Mouse (Mus musculus): Measurements from ENCODE around the gene Slco4a1. TPM values are rescaled to one million over a fixed set of nuclear protein-coding genes. Genes with fewer than 3 reads are reported as not detected.
A peak's percentile ranks its signal among the peaks of the same experiment; 100 is the strongest.

Slco4a1 gene
- total and polyA plus RNA-seq, 2 experiments from 2014 or later, result 1.6 to 1.8 TPM

DNA sequence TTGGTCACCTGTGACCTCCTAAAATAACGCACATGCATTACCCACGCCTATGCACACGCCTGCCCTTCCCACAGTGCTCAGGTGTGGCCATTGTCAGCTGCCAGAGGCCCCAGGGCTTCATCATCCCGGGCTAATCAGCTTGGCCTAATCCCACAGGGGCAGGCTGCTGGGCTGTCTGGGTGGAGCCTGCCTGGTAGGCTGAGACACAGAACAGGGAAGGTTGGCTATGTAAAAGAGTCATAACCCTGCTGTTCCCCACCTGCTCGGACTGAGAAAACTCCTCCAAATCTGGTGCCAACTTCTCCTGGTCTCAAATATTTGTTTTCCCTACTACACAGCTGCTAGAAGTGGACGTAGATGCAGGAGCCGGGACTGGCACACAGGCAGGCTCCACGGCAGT lies 4.8 kb downstream of the Slco4a1 start:
- H3K9ac ChIP-seq, result no peak overlapping the region

DNA sequence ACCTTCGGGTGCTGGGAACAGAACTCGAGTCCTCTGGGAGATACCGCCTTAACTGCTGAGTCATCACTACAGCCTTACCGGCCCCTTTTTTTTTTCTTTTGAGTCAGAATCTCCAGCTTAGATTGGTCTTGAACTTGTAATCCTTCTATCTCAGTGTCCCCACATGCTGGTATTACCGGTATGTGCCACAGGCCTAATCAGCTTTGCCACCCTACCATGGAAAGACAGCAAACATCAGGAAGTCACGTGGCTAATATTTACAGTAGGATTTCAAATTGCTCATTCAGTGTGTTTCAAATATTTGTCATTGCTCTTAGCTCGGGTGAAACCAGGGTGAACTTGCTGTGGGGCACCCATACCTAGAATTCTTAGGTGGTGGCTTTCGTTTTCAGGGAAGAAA lies 6.5 kb downstream of the Slco4a1 start:
- DNase-seq, result no peak
- ATAC-seq, result no peak
- Histone ChIP-seq H3K27me3 (ENCODE audit: insufficient read depth, low read length) (no peaks in the 10 kb centered on the region), H3K4me1 (ENCODE audit: insufficient read depth) (no peaks in the 10 kb centered on the region), H3K4me2 (ENCODE audit: low read depth) (no peak overlapping the region), H3K9ac (no peak overlapping the region), H3K4me3 (ENCODE audit: low read depth, low read length) (no peak overlapping the region), H3K9me3 (ENCODE audit: low read length) (no peaks in the 10 kb centered on the region), H3K27ac (ENCODE audit: low read depth, low read length) (no peak overlapping the region), H3K36me3 (ENCODE audit: insufficient read depth) (no peaks in the 10 kb centered on the region)
- TF ChIP-seq CTCF (IDR thresholded peaks at IDR 0.05; ENCODE audit: low read depth), result no peak
- WGBS, result 87% methylated on average over 8 of the region's 8 CpGs

More for the DNA sequence above, 4.8 kb downstream of the Slco4a1 start:
- DNase-seq, result no peak
- no peaks in the 10 kb centered on the region for H3K9me3 ChIP-seq (ENCODE audit: low read length)
- WGBS, result 59% methylated on average over 8 of the region's 8 CpGs
- no peak overlapping the region for H3K27ac ChIP-seq (ENCODE audit: low read depth, low read length)
- no peaks in the 10 kb centered on the region for H3K27me3 ChIP-seq (ENCODE audit: insufficient read depth, low read length)
- ATAC-seq, result no peak
- no peaks in the 10 kb centered on the region for H3K4me1 ChIP-seq (ENCODE audit: insufficient read depth)
- TF ChIP-seq CTCF (IDR thresholded peaks at IDR 0.05; ENCODE audit: low read depth), result no peak
- no peaks in the 10 kb centered on the region for H3K36me3 ChIP-seq (ENCODE audit: insufficient read depth)
- no peak overlapping the region for H3K4me2 ChIP-seq (ENCODE audit: low read depth)
- H3K4me3 ChIP-seq (ENCODE audit: low read depth, low read length), result no peak overlapping the region

GRCm38 (mm10) chr2:180466505-180466904 lies 10.5 kb downstream of the Slco4a1 start:
- Histone ChIP-seq H3K36me3 (ENCODE audit: insufficient read depth) (no peaks in the 10 kb centered on the region; the same call in 1 of the 2 replicates), H3K27me3 (ENCODE audit: insufficient read depth, low read length) (no peaks in the 10 kb centered on the region), H3K9ac (no peak overlapping the region), H3K4me3 (ENCODE audit: low read depth, low read length) (no peak overlapping the region), H3K9me3 (ENCODE audit: low read length) (no peaks in the 10 kb centered on the region), H3K4me2 (ENCODE audit: low read depth) (no peak overlapping the region), H3K27ac (ENCODE audit: low read depth, low read length) (no peak overlapping the region), H3K4me1 (ENCODE audit: insufficient read depth) (no peaks in the 10 kb centered on the region)
- 78% methylated on average over 7 of the region's 7 CpGs for WGBS
- no peak for TF ChIP-seq CTCF (IDR thresholded peaks at IDR 0.05; ENCODE audit: low read depth)
- DNase-seq (no peak), ATAC-seq (no peak)

- Histone ChIP-seq H3K4me3 (ENCODE audit: low read depth, low read length) (no peak overlapping the region), H3K9ac (no peak overlapping the region), H3K36me3 (ENCODE audit: insufficient read depth) (no peaks in the 10 kb centered on the region; the same call in 1 of the 2 replicates), H3K27ac (ENCODE audit: low read depth, low read length) (no peak overlapping the region), H3K4me1 (ENCODE audit: insufficient read depth) (no peaks in the 10 kb centered on the region), H3K9me3 (ENCODE audit: low read length) (no peaks in the 10 kb centered on the region), H3K4me2 (ENCODE audit: low read depth) (no peak overlapping the region), H3K27me3 (ENCODE audit: insufficient read depth, low read length) (no peaks in the 10 kb centered on the region)
- ATAC-seq, result no peak
- TF ChIP-seq CTCF (IDR thresholded peaks at IDR 0.05; ENCODE audit: low read depth), result no peak
- 93% methylated on average over 8 of the region's 8 CpGs for WGBS
- DNase-seq, result no peak
These were observed 12.8 kb downstream of the Slco4a1 start for GRCm38 (mm10) chr2:180468871-180469270.

DNA sequence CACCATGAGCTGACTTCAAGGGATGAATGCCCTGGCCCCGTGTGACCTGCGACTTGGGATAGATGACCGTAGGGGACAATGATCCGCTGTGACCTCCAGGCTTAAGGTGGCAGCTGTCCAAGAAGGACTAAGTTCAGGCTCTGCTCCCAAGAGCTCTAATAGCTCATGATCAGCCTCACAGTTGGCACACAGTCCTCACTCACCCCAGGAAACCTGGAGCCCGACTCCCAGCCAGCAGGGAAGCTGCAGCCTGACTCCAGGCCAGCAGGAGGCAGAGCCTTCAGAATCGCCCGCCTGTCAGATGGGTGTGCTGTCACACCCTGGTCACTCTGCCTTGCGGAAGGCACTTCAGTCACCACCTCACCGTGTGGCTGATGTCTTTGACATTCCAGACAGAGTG lies 13.7 kb downstream of the Slco4a1 start:
- H3K9me3 ChIP-seq (ENCODE audit: low read length), result no peaks in the 10 kb centered on the region
- TF ChIP-seq CTCF (IDR thresholded peaks at IDR 0.05; ENCODE audit: low read depth), result peak; percentile 10; the same call in 1 of the 2 replicates
- no peak overlapping the region for H3K9ac ChIP-seq
- H3K4me3 ChIP-seq (ENCODE audit: low read depth, low read length), result no peak overlapping the region
- no peak for DNase-seq
- no peak overlapping the region for H3K27ac ChIP-seq (ENCODE audit: low read depth, low read length)
- no peaks in the 10 kb centered on the region; the same call in 1 of the 2 replicates for H3K36me3 ChIP-seq (ENCODE audit: insufficient read depth)
- no peaks in the 10 kb centered on the region for H3K4me1 ChIP-seq (ENCODE audit: insufficient read depth)
- H3K4me2 ChIP-seq (ENCODE audit: low read depth), result no peak overlapping the region
- no peak for ATAC-seq
- WGBS, result 70% methylated on average over 9 of the region's 9 CpGs
- H3K27me3 ChIP-seq (ENCODE audit: insufficient read depth, low read length), result no peaks in the 10 kb centered on the region

DNA sequence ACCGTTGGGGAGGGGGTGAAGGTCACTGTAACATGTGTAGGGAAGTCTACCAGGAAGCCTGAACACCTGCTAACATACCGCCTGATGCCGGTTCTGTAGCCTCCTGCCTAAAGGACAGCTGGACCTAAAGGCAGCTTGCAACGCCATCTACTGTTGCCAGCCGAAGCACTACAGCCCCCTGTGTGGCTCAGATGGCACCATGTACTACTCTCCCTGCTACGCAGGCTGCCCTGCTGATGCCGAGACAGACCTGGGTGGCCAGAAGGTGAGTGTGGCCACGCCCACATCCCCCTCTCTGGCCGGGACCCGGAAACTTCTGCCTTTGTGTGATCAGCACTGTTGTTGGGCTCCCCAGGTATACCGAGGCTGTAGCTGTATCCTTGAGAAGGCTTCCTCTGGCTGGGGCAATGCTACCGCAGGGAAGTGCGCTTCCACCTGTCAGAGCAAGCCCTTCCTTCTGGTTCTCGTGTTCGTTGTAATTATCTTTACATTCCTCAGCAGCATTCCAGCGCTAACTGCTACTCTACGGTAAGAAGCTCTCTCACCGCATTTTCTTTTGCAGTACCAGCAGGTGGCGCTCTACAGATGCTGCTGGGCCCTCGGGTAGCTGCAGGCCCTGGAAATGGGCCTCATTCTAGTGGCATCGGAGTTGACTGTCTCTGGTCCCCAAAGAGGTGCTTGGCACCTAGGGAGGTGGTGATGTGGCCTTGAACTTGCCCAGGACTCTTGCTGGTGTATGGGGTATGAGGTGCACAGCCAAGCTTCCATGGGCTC lies 16.4 kb downstream of the Slco4a1 start:
- peak; percentile 87 for TF ChIP-seq CTCF (IDR thresholded peaks at IDR 0.05; ENCODE audit: low read depth)
- WGBS, result 6% methylated on average over 21 of the region's 21 CpGs

DNA sequence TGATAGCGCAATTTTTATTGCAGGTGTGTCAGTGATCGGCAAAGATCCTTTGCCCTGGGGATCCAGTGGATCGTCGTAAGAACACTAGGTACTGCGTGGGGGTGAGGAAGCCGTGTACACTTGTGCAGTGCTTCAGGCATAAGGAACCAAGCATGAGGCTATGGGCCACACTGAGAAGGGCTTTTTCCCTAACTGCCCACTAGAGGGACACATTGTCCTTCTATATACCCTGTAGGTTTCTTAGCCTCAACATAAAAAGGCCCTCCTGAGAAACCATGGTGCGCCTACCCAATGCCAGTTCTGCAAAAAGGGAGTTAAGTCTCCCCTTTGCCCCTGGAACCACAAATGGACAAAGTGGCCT lies 17.0 kb downstream of the Slco4a1 start:
- H3K4me3 ChIP-seq (ENCODE audit: low read depth, low read length), result no peak overlapping the region
- no peak overlapping the region for H3K4me2 ChIP-seq (ENCODE audit: low read depth)
- peak; percentile 93 for ATAC-seq
- no peak overlapping the region for H3K27ac ChIP-seq (ENCODE audit: low read depth, low read length)
- H3K27me3 ChIP-seq (ENCODE audit: insufficient read depth, low read length), result no peaks in the 10 kb centered on the region
- H3K9me3 ChIP-seq (ENCODE audit: low read length), result no peaks in the 10 kb centered on the region
- WGBS, result 28% methylated on average over 7 of the region's 7 CpGs
- peak; percentile 90 for DNase-seq
- H3K9ac ChIP-seq, result no peak overlapping the region
- H3K4me1 ChIP-seq (ENCODE audit: insufficient read depth), result no peaks in the 10 kb centered on the region
- TF ChIP-seq CTCF (IDR thresholded peaks at IDR 0.05; ENCODE audit: low read depth), result peak; percentile 79
- no peaks in the 10 kb centered on the region; the same call in 1 of the 2 replicates for H3K36me3 ChIP-seq (ENCODE audit: insufficient read depth)

More for the DNA sequence above, 16.4 kb downstream of the Slco4a1 start:
- Histone ChIP-seq H3K27me3 (ENCODE audit: insufficient read depth, low read length) (no peaks in the 10 kb centered on the region), H3K36me3 (ENCODE audit: insufficient read depth) (no peaks in the 10 kb centered on the region; the same call in 1 of the 2 replicates), H3K9ac (no peak overlapping the region), H3K4me3 (ENCODE audit: low read depth, low read length) (no peak overlapping the region), H3K4me2 (ENCODE audit: low read depth) (no peak overlapping the region), H3K4me1 (ENCODE audit: insufficient read depth) (no peaks in the 10 kb centered on the region), H3K9me3 (ENCODE audit: low read length) (no peaks in the 10 kb centered on the region), H3K27ac (ENCODE audit: low read depth, low read length) (no peak overlapping the region)
- ATAC-seq (peak; percentile 72), DNase-seq (peak; percentile 76)
